Mouse (Mus musculus) kidney, postnatal 0 days (tissue): ENCODE data around the gene Spred3. TPM values are rescaled to one million over a fixed set of nuclear protein-coding genes. Genes with fewer than 3 reads are reported as not detected.

Experiments used
- ATAC-seq: fragments of 200-750 bp; cut with Nextera tagmentation; replicated peaks from 2 replicates; pipeline ENCODE4 v1.8.0; 2017; ENCODE audit warnings: low read depth, moderate number of reproducible peaks, moderate TSS enrichment, moderate library complexity; ENCODE audit not compliant: low FRiP score
- DNase-seq: peaks from one replicate; pipeline ENCODE4 v3.0.0-alpha.2; 2016; ENCODE audit warnings: low spot score
- H3K27ac ChIP-seq: fragments of 300-500 bp; sonication (generic); 2 replicates; pipeline ENCODE4 v1.5.1; 2014; ENCODE audit warnings: mild to moderate bottlenecking
- H3K27me3 ChIP-seq: fragments of 300-500 bp; sonication (generic); 2 replicates; pipeline ENCODE4 v1.6.1; 2014; ENCODE audit warnings: low read length, mixed read lengths; ENCODE audit not compliant: insufficient read depth
- H3K36me3 ChIP-seq: fragments of 300-500 bp; sonication (generic); 2 replicates; pipeline ENCODE4 v1.6.1; 2014; ENCODE audit warnings: low read length, mixed read lengths; ENCODE audit not compliant: insufficient read depth
- H3K4me1 ChIP-seq: fragments of 300-500 bp; sonication (generic); replicated peaks from 2 replicates; pipeline ENCODE4 v1.6.1; 2014; ENCODE audit warnings: antibody characterized with exemption, low read length, mixed read lengths; ENCODE audit not compliant: insufficient read depth
- H3K4me2 ChIP-seq: fragments of 300-500 bp; sonication (generic); 2 replicates; pipeline ENCODE4 v1.6.1; 2014; ENCODE audit warnings: mild to moderate bottlenecking, low read length, moderate library complexity, mixed read lengths
- H3K4me3 ChIP-seq: fragments of 300-500 bp; sonication (generic); replicated peaks from 2 replicates; pipeline ENCODE4 v1.5.1; 2014; ENCODE audit warnings: low read depth, low read length
- H3K9ac ChIP-seq: fragments of 300-500 bp; sonication (generic); 2 replicates; pipeline ENCODE4 v1.6.1; 2014; ENCODE audit warnings: low read depth, low read length
- H3K9me3 ChIP-seq: fragments of 300-500 bp; sonication (generic); replicated peaks from 2 replicates; pipeline ENCODE4 v1.6.1; 2016; ENCODE audit warnings: low read length, inconsistent platforms, mixed read lengths
- CTCF ChIP-seq: IDR thresholded peaks from 2 replicates; pipeline ENCODE4 v1.5.1; 2016; ENCODE audit warnings: antibody characterized with exemption, low read depth, mild to moderate bottlenecking, moderate library complexity
- WGBS: fragments of 180-500 bp; shearing (Covaris S2); extraction: QIAGEN DNeasy Blood & Tissue Kit; methylation state at CpG from one replicate; pipeline ENCODE4 v1.1.7; 2014; 5-methylcytosine and 5-hydroxymethylcytosine counted together
- polyA plus RNA-seq: library from polyadenylated mRNA; unstranded; fragments of >200 nt; fragmentation: Nextera tagmentation; extraction: Ambion mirVana; gene quantifications from 2 replicates; pipeline ENCODE4 v1.2.1, GENCODE M21; 2015

Spred3 gene
- polyA plus RNA-seq, 1 experiment from 2014 or later: 1.6 TPM

- Histone ChIP-seq H3K4me2 (peak within 1 kb of the TSS; percentile 86), H3K9ac (peak within 1 kb of the TSS; percentile 83), H3K4me1 (peaks cover 17% of the 10 kb centered on the region), H3K27ac (peak within 1 kb of the TSS; percentile 80), H3K9me3 (no peaks in the 10 kb centered on the region), H3K36me3 (peaks cover 12% of the 10 kb centered on the region; the same call in 1 of the 2 replicates), H3K27me3 (no peaks in the 10 kb centered on the region), H3K4me3 (peak within 1 kb of the TSS; percentile 89)
- peak; percentile 98 for DNase-seq
- under 1% methylated on average over 62 of the region's 62 CpGs for WGBS
- peak; percentile 67 for TF ChIP-seq CTCF
- ATAC-seq: peak; percentile 95
These were observed 10.1 kb upstream of the Spred3 start, which contains the start of gene Psmd8 for GRCm38 (mm10) chr7:29180077-29180853. Gene Psmd8, minus strand, starts transcription at chr7:29180701.

GRCm38 (mm10) chr7:29179323-29179722, 9.1 kb upstream of the Spred3 start:
- ATAC-seq (no peak), DNase-seq (peak; percentile 35)
- H3K4me1 ChIP-seq: peaks cover 17% of the 10 kb centered on the region
- peak overlapping the region; percentile 89 for H3K4me3 ChIP-seq
- peak overlapping the region; percentile 86 for H3K4me2 ChIP-seq
- H3K9me3 ChIP-seq: no peaks in the 10 kb centered on the region
- H3K27me3 ChIP-seq: no peaks in the 10 kb centered on the region
- no peak for TF ChIP-seq CTCF
- H3K9ac ChIP-seq: peak overlapping the region; percentile 83
- H3K27ac ChIP-seq: peak overlapping the region; percentile 80; the same call in 1 of the 2 replicates
- 24% methylated on average over 7 of the region's 7 CpGs for WGBS
- H3K36me3 ChIP-seq: peaks cover 17% of the 10 kb centered on the region; the same call in 1 of the 2 replicates

DNA sequence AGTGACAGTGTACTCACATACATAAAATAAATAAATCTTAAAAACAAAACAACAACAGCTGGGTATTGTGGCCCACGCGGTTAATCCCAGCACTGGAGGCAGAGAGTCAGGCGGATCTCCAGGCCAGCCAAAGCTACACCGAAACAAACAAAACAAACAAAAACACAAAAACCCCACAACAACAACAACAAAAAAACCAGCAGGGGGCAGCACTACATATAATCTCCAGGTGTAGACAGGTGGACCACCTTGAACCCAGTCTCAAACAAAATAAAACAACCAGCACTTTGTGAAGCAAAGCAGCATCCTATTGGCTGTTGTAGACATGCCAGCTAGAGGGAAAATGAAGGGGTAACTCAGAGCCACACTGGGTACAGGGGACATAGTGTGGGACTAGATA, 7.9 kb upstream of the Spred3 start:
- no peak overlapping the region for H3K27ac ChIP-seq
- ATAC-seq: no peak
- H3K36me3 ChIP-seq: peaks cover 26% of the 10 kb centered on the region; the same call in 1 of the 2 replicates
- 0 out of 2 replicates have a peak overlapping the region, but pooled peaks have one; percentile 86 for H3K4me2 ChIP-seq
- WGBS: 90% methylated on average over 4 of the region's 4 CpGs
- no peak overlapping the region for H3K4me3 ChIP-seq
- no peak for DNase-seq
- peaks cover 17% of the 10 kb centered on the region for H3K4me1 ChIP-seq
- H3K9me3 ChIP-seq: no peaks in the 10 kb centered on the region
- H3K9ac ChIP-seq: no peak overlapping the region
- peak; percentile 38; the same call in 1 of the 2 replicates for TF ChIP-seq CTCF
- H3K27me3 ChIP-seq: peaks cover 3% of the 10 kb centered on the region; the same call in 1 of the 2 replicates

DNA sequence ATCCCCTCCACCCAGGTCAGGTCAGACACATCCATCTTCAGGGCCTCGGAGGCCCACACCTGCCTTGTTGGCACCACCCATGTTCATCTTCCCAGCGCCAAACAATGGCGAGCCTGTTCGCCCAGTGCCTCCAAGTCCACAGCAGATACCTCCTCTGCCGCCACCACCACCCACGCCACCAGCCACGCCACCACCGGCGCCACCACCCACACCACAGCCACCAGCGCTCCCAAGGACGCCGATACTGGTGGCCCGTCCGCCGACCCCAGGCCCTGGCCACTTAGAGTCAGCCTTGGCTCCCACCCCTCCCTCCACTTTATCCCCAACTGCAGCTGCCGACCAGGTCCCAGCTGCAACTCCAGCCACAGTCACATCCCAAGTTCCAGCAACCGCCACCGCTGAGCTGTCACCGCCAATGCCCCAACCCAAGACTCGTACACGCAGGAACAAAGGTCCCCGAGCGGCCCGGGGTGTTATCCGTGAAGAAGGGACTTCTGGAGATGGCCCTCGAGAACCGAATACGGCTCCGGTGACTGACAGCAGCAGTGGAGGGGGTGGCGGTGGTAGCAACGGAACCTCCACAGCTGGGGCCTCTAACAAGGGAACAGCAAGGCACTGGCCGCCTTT, 2.3 kb upstream of the Spred3 start:
- no peak for ATAC-seq
- H3K27me3 ChIP-seq: peaks cover 11% of the 10 kb centered on the region
- H3K9ac ChIP-seq: no peak overlapping the region
- TF ChIP-seq CTCF: no peak
- no peak overlapping the region for H3K4me2 ChIP-seq
- peaks cover 31% of the 10 kb centered on the region; the same call in 1 of the 2 replicates for H3K36me3 ChIP-seq
- no peaks in the 10 kb centered on the region for H3K9me3 ChIP-seq
- peaks cover 13% of the 10 kb centered on the region for H3K4me1 ChIP-seq
- 57% methylated on average over 32 of the region's 32 CpGs for WGBS
- DNase-seq: no peak
- no peak overlapping the region for H3K27ac ChIP-seq
- H3K4me3 ChIP-seq: no peak overlapping the region

DNA sequence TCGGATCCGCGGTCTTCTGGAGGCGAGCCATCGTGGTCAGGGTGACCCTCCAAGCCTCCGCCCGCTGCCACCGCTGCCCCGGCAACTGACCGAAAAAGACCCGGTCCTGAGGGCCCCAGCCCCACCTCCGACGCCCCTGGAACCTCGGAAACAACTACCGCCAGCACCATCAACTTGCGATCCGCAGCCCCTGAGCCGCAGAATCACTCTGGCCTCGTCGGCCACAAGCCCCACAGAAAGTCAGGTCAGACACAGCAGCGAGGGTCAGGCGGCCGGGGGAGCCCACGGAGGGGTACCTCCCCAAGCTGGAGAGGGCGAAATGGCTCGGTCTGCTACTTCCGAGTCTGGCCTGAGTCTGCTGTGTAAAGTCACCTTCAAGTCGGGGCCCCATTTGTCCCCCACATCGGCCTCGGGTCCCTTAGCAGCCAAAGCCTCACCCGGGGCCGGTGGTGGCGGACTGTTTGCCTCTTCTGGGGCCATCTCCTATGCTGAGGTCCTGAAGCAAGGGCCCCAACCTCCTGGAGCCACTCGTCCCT, 1.4 kb upstream of the Spred3 start:
- Histone ChIP-seq H3K36me3 (peaks cover 31% of the 10 kb centered on the region; the same call in 1 of the 2 replicates), H3K9ac (peak overlapping the region; percentile 52), H3K4me2 (peak overlapping the region; percentile 88), H3K4me3 (peak overlapping the region; percentile 77), H3K27ac (no peak overlapping the region), H3K27me3 (peaks cover 11% of the 10 kb centered on the region), H3K4me1 (peaks cover 13% of the 10 kb centered on the region), H3K9me3 (no peaks in the 10 kb centered on the region)
- ATAC-seq (no peak), DNase-seq (no peak)
- 4% methylated on average over 34 of the region's 34 CpGs for WGBS
- no peak for TF ChIP-seq CTCF
